Comparison of ENCODE assay signal across 34 mouse cellular contexts in the genomic region with DNA sequence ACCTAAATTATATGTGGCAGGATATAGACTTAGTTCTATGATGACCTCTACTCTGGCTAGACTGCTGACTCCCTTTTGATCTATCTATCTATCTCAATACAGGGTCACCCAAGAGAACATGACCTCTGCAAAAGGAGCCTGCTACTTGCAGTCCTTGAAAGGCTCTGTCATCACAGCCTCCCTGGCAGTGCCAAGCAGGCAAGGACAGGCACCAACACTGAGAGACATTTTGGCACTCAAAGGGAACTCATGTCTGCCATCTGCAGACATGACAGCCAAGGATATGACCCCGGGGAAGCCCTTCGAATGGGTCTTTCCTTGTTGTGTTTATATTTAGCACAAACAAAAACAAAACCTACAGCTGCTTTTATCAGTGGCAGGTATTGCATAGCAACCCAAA. TPM values are rescaled to one million over a fixed set of nuclear protein-coding genes. Genes with fewer than 3 reads are reported as not detected.
DNase-seq lines count a peak whose midpoint lies in the region; ATAC-seq and TF ChIP-seq lines count a peak whose summit lies in the region.
"Had no signal": no experiment of that assay in that cellular context is flagged by ENCODE, and none has a peak within 500 bp of the region (broad histone marks: within the 10 kb centered on the region; RNA-seq: fewer than 3 reads in every experiment).

No protein-coding gene starts in this region.

- H3K27ac ChIP-seq in heart, adult 2 months = peak overlapping the region; percentile 88
- no peak overlapping the region for H3K27ac ChIP-seq in heart, embryonic 12.5 days (ENCODE audit: poor library complexity, severe bottlenecking)
- H3K27ac ChIP-seq in heart, postnatal 0 days (ENCODE audit: low read depth) = peak overlapping the region; percentile 89
- H3K27ac ChIP-seq: embryonic facial prominence, embryonic 13.5 days; forebrain, embryonic 10.5 days; forebrain, embryonic 15.5 days; hindbrain, postnatal 0 days; intestine, embryonic 15.5 days; kidney, postnatal 0 days; limb, embryonic 13.5 days; liver, embryonic 13.5 days; midbrain, embryonic 10.5 days; midbrain, embryonic 15.5 days; neural tube, embryonic 15.5 days; stomach, embryonic 15.5 days had no signal

- TF ChIP-seq EP300 in heart, adult 2 months (IDR thresholded peaks at IDR 0.05; ENCODE audit: insufficient read depth, low read depth, low read length) = peak; percentile 93
- no peak for TF ChIP-seq EP300 in heart, postnatal 0 days (IDR thresholded peaks at IDR 0.05; ENCODE audit: low read depth)

- no peaks in the 10 kb centered on the region for H3K27me3 ChIP-seq in heart, adult 2 months (ENCODE audit: control insufficient read depth, insufficient read depth, low read length)
- H3K27me3 ChIP-seq in heart, embryonic 12.5 days (replicated peaks) = no peaks in the 10 kb centered on the region
- no peaks in the 10 kb centered on the region for H3K27me3 ChIP-seq in heart, postnatal 0 days (ENCODE audit: control insufficient read depth, insufficient read depth, low read length)
- H3K27me3 ChIP-seq: embryonic facial prominence, embryonic 13.5 days; forebrain, embryonic 15.5 days; intestine, embryonic 15.5 days; limb, embryonic 13.5 days; liver, embryonic 13.5 days; midbrain, embryonic 15.5 days; neural tube, embryonic 15.5 days; stomach, embryonic 15.5 days had no signal

- no peak for TF ChIP-seq CTCF in heart, adult 2 months (IDR thresholded peaks at IDR 0.05)
- no peak for TF ChIP-seq CTCF in heart, postnatal 0 days (IDR thresholded peaks at IDR 0.05; ENCODE audit: low read depth)

- H3K4me1 ChIP-seq in heart, adult 2 months (ENCODE audit: control insufficient read depth, insufficient read depth, low read length) = peaks cover 1% of the 10 kb centered on the region
- peaks cover 39% of the 10 kb centered on the region for H3K4me1 ChIP-seq in heart, embryonic 12.5 days (replicated peaks)
- peaks cover 36% of the 10 kb centered on the region for H3K4me1 ChIP-seq in heart, postnatal 0 days (ENCODE audit: control insufficient read depth, insufficient read depth)
- H3K4me1 ChIP-seq: forebrain, embryonic 10.5 days; forebrain, embryonic 15.5 days; intestine, embryonic 15.5 days; liver, embryonic 13.5 days; midbrain, embryonic 10.5 days; midbrain, embryonic 15.5 days; neural tube, embryonic 15.5 days; stomach, embryonic 15.5 days had no signal

- H3K9me3 ChIP-seq in heart, embryonic 12.5 days (replicated peaks) = peaks cover 5% of the 10 kb centered on the region; the same call in 1 of the 2 replicates
- 0 out of 2 replicates have a peak, but pooled peaks cover 9% of the 10 kb centered on the region for H3K9me3 ChIP-seq in heart, postnatal 0 days (replicated peaks; ENCODE audit: control insufficient read depth, low read length)
- H3K9me3 ChIP-seq: embryonic facial prominence, embryonic 13.5 days; forebrain, embryonic 10.5 days; forebrain, embryonic 15.5 days; G1E; intestine, embryonic 15.5 days; liver, embryonic 13.5 days; midbrain, embryonic 10.5 days; midbrain, embryonic 15.5 days; neural tube, embryonic 15.5 days; stomach, embryonic 15.5 days had no signal

- peaks cover 2% of the 10 kb centered on the region; the same call in 1 of the 2 replicates for H3K36me3 ChIP-seq in heart, adult 2 months (ENCODE audit: control insufficient read depth, insufficient read depth, low read length)
- no peaks in the 10 kb centered on the region for H3K36me3 ChIP-seq in heart, embryonic 12.5 days
- H3K36me3 ChIP-seq in heart, postnatal 0 days (replicated peaks; ENCODE audit: control insufficient read depth, insufficient read depth, low read length) = no peaks in the 10 kb centered on the region
- H3K36me3 ChIP-seq: embryonic facial prominence, embryonic 13.5 days; forebrain, embryonic 10.5 days; forebrain, embryonic 15.5 days; G1E; intestine, embryonic 15.5 days; limb, embryonic 13.5 days; liver, embryonic 13.5 days; midbrain, embryonic 10.5 days; midbrain, embryonic 15.5 days; neural tube, embryonic 15.5 days; stomach, embryonic 15.5 days had no signal

- 40% methylated on average over 2 of the region's 2 CpGs for WGBS in heart, adult 2 months
- WGBS in heart, embryonic 12.5 days = 62% methylated on average over 2 of the region's 2 CpGs
- WGBS in heart, postnatal 0 days = 28% methylated on average over 2 of the region's 2 CpGs

- ATAC-seq in heart, embryonic 12.5 days (ENCODE audit: insufficient number of reproducible peaks, low FRiP score) = no peak
- no peak for ATAC-seq in heart, postnatal 0 days (ENCODE audit: insufficient read depth, low read depth)
- ATAC-seq: forebrain, embryonic 15.5 days; hindbrain, postnatal 0 days; intestine, embryonic 15.5 days; midbrain, embryonic 15.5 days had no signal

- DNase-seq in adrenal gland, adult 2 months = peak; percentile 74
- DNase-seq in adrenal gland, postnatal 4 days (ENCODE audit: low spot score in 2 of 2) = no peak
- DNase-seq in heart, adult 2 months = peak; percentile 38 to 71
- DNase-seq in adrenal gland, postnatal 10 days = peak; percentile 66
- peak; percentile 27 for DNase-seq in heart, postnatal 0 days (ENCODE audit: low spot score)
- DNase-seq in gastrocnemius, postnatal 4 days (ENCODE audit: low spot score in 2 of 2) = no peak
- no peak for DNase-seq in lung, postnatal 36 days
- DNase-seq: cerebellum, adult 2 months; gastrocnemius, postnatal 25 days; kidney, adult 8-10 months; kidney, postnatal 4 days; liver, embryonic 13.5 days; lung, adult 18-20 months; lung, postnatal 10 days; retina, postnatal 1 day; right cerebral cortex, postnatal 25 days had no signal

- TF ChIP-seq POLR2A in heart, adult 2 months (IDR thresholded peaks at IDR 0.05; ENCODE audit: insufficient read depth, low read depth, low read length) = no peak

- H3K9ac ChIP-seq in heart, adult 2 months (ENCODE audit: low read depth, low read length) = no peak overlapping the region
- no peak overlapping the region for H3K9ac ChIP-seq in heart, embryonic 12.5 days
- no peak overlapping the region for H3K9ac ChIP-seq in heart, postnatal 0 days (replicated peaks; ENCODE audit: low read depth, low read length)
- H3K9ac ChIP-seq: embryonic facial prominence, embryonic 13.5 days; forebrain, embryonic 15.5 days; intestine, embryonic 15.5 days; limb, embryonic 13.5 days; liver, embryonic 13.5 days; midbrain, embryonic 15.5 days; neural tube, embryonic 15.5 days; stomach, embryonic 15.5 days had no signal

- no peak overlapping the region for H3K4me3 ChIP-seq in heart, adult 2 months
- no peak overlapping the region for H3K4me3 ChIP-seq in heart, embryonic 12.5 days
- H3K4me3 ChIP-seq in heart, postnatal 0 days (ENCODE audit: low read depth, low read length) = no peak overlapping the region
- H3K4me3 ChIP-seq: embryonic facial prominence, embryonic 13.5 days; forebrain, embryonic 10.5 days; forebrain, embryonic 15.5 days; intestine, embryonic 15.5 days; limb, embryonic 13.5 days; liver, embryonic 13.5 days; midbrain, embryonic 10.5 days; midbrain, embryonic 15.5 days; neural tube, embryonic 15.5 days; stomach, embryonic 15.5 days had no signal

- H3K79me2 ChIP-seq in heart, adult 2 months (replicated peaks; ENCODE audit: control insufficient read depth, insufficient read depth, low read length) = no peaks in the 10 kb centered on the region

- intact Hi-C loops in heart, adult 2 months (cut with DNase I) = loop anchor here (2.0 to 5.0 kb wide), 2 partner anchors 50 to 93 kb away; no protein-coding TSS in a partner anchor

- H3K4me2 ChIP-seq in heart, embryonic 12.5 days = no peak overlapping the region
- no peak overlapping the region for H3K4me2 ChIP-seq in heart, postnatal 0 days (ENCODE audit: low read depth, low read length)
- H3K4me2 ChIP-seq: embryonic facial prominence, embryonic 13.5 days; forebrain, embryonic 15.5 days; intestine, embryonic 15.5 days; limb, embryonic 13.5 days; liver, embryonic 13.5 days; midbrain, embryonic 15.5 days; neural tube, embryonic 15.5 days; stomach, embryonic 15.5 days had no signal

RNA-seq across cellular contexts. Expression of gene Ankrd1, which starts 49.2 kb away (rescaled TPM):
- not detected for total RNA-seq in adrenal gland, adult 2 months (2021)
- not detected in 2 replicates for polyA plus RNA-seq in adrenal gland, adult 2 months (2012; rRNA removed)
- total RNA-seq in adrenal gland, postnatal 4 days (2021) = 1 to 10 TPM in 1 of 2 experiments, under 1 TPM in 1; 0.20 to 2.6 TPM
- 100 to 1,000 TPM; 383 to 550 TPM for total RNA-seq in heart, adult 2 months (2021)
- 316 and 466 TPM in 2 replicates for polyA plus RNA-seq in heart, adult 2 months (2012; rRNA removed)
- polyA plus RNA-seq in heart, embryonic 12.5 days (2016; fragmentation: Nextera tagmentation; extraction: Ambion mirVana) = 493 and 506 TPM in 2 replicates
- total RNA-seq in adrenal gland, postnatal 10 days (2021) = 1 to 10 TPM in 1 of 2 experiments, under 1 TPM in 1; 0.66 to 1.5 TPM
- total RNA-seq in heart, postnatal 0 days (2014; rRNA removed; ENCODE audit: low replicate concordance) = 557 and 776 TPM in 2 replicates
- polyA plus RNA-seq in heart, postnatal 0 days (2015; fragmentation: Nextera tagmentation; extraction: Ambion mirVana) = 491 and 665 TPM in 2 replicates
- total RNA-seq in gastrocnemius, postnatal 4 days (2021) = 10 to 100 TPM; 10.2 to 13.6 TPM
- total RNA-seq: layer of hippocampus, adult 8-10 months; layer of hippocampus, postnatal 25 days; left cerebral cortex, postnatal 36 days; megakaryocyte progenitor cell, adult 5-6 weeks had no signal
- polyA plus RNA-seq: forebrain, embryonic 10.5 days; forebrain, embryonic 15.5 days; G1E; hindbrain, embryonic 11.5 days; hindbrain, postnatal 0 days; midbrain, embryonic 10.5 days; midbrain, embryonic 15.5 days had no signal

Comparison
In these comparisons a context has a peak if more than half of its experiments do, and no peak if none do; other contexts are left out.
1. DNase-seq: peak in adrenal gland, adult 2 months (single experiment), heart, adult 2 months (2 of 2), adrenal gland, postnatal 10 days (single experiment) and heart, postnatal 0 days (single experiment); none in adrenal gland, postnatal 4 days (0 of 2), gastrocnemius, postnatal 4 days (0 of 2) and lung, postnatal 36 days (single experiment).
2. RNA of gene Ankrd1, which starts 49.2 kb away (total RNA-seq): 557 to 776 TPM in heart, postnatal 0 days and 383 to 550 TPM in heart, adult 2 months; 10.2 to 13.6 TPM in gastrocnemius, postnatal 4 days, 0.20 to 2.6 TPM in adrenal gland, postnatal 4 days, 0.66 to 1.5 TPM in adrenal gland, postnatal 10 days and not detected in adrenal gland, adult 2 months; every median in the first group is over 10 times any median in the second.